Mouse (Mus musculus) hindbrain, embryonic 10.5 days (tissue): Measurements from ENCODE around the gene Nfia. TPM values are rescaled to one million over a fixed set of nuclear protein-coding genes. Genes with fewer than 3 reads are reported as not detected.
A peak's percentile ranks its signal among the peaks of the same experiment; 100 is the strongest.

Source experiments
- DNase-seq: peaks from one replicate; pipeline ENCODE4 v3.0.0-alpha.2; 2017; ENCODE audit warnings: low spot score
- H3K27ac ChIP-seq: fragments of 300-500 bp; sonication (generic); 2 replicates; pipeline ENCODE4 v1.5.1; 2016; ENCODE audit warnings: mild to moderate bottlenecking, moderate library complexity
- H3K27me3 ChIP-seq: fragments of 300-500 bp; sonication (generic); 2 replicates; pipeline ENCODE4 v1.6.1; 2016; ENCODE audit warnings: mild to moderate bottlenecking; ENCODE audit not compliant: poor library complexity, insufficient read depth, severe bottlenecking
- H3K36me3 ChIP-seq: fragments of 300-500 bp; sonication (generic); 2 replicates; pipeline ENCODE4 v1.6.1; 2016; ENCODE audit warnings: mild to moderate bottlenecking, moderate library complexity
- H3K4me1 ChIP-seq: fragments of 300-500 bp; sonication (generic); replicated peaks from 2 replicates; pipeline ENCODE4 v1.6.1; 2016; ENCODE audit warnings: mild to moderate bottlenecking
- H3K4me3 ChIP-seq: fragments of 300-500 bp; sonication (generic); 2 replicates; pipeline ENCODE4 v1.5.1; 2016; ENCODE audit warnings: mild to moderate bottlenecking, moderate library complexity
- H3K9me3 ChIP-seq: fragments of 300-500 bp; sonication (generic); 2 replicates; pipeline ENCODE4 v1.6.1; 2016; ENCODE audit warnings: mild to moderate bottlenecking, moderate library complexity
- WGBS: fragments of 180-500 bp; shearing (Covaris S2); methylation state at CpG from one replicate; pipeline ENCODE4 v1.1.7; 2016; 5-methylcytosine and 5-hydroxymethylcytosine counted together
- polyA plus RNA-seq: library from polyadenylated mRNA; unstranded; fragments of >200 nt; fragmentation: Nextera tagmentation; extraction: Ambion mirVana; gene quantifications from 2 replicates; pipeline ENCODE4 v1.2.1, GENCODE M21; 2016

Nfia gene
- polyA plus RNA-seq, 1 experiment from 2014 or later = 17.5 TPM

- Histone ChIP-seq H3K4me3 (no peak overlapping the region), H3K4me1 (peaks cover 35% of the 10 kb centered on the region), H3K36me3 (no peaks in the 10 kb centered on the region), H3K27me3 (no peaks in the 10 kb centered on the region), H3K27ac (no peak overlapping the region), H3K9me3 (no peaks in the 10 kb centered on the region)
- 75% methylated on average over 6 of the region's 6 CpGs for WGBS
- no peak for DNase-seq
Observed at GRCm38 (mm10) chr4:97827115-97827514, 54.6 kb downstream of the Nfia start.

GRCm38 (mm10) chr4:97828579-97828978 lies 56.0 kb downstream of the Nfia start:
- no peak overlapping the region for H3K4me3 ChIP-seq
- WGBS = 36% methylated on average over 1 of the region's 1 CpGs
- no peaks in the 10 kb centered on the region for H3K27me3 ChIP-seq
- no peaks in the 10 kb centered on the region for H3K36me3 ChIP-seq
- H3K27ac ChIP-seq = no peak overlapping the region
- H3K9me3 ChIP-seq = no peaks in the 10 kb centered on the region
- no peak for DNase-seq
- peaks cover 35% of the 10 kb centered on the region for H3K4me1 ChIP-seq

- no peak for DNase-seq
- 88% methylated on average over 12 of the region's 12 CpGs for WGBS
Observed at GRCm38 (mm10) chr4:97829336-97830050, 57.0 kb downstream of the Nfia start.

GRCm38 (mm10) chr4:97830051-97830853 lies 57.7 kb downstream of the Nfia start:
- Histone ChIP-seq H3K27me3 (no peaks in the 10 kb centered on the region), H3K27ac (no peak overlapping the region), H3K36me3 (no peaks in the 10 kb centered on the region), H3K4me1 (peaks cover 27% of the 10 kb centered on the region), H3K9me3 (no peaks in the 10 kb centered on the region), H3K4me3 (no peak overlapping the region)
- no peak for DNase-seq
- 67% methylated on average over 6 of the region's 6 CpGs for WGBS

More at GRCm38 (mm10) chr4:97829336-97830050, 57.0 kb downstream of the Nfia start:
- Histone ChIP-seq H3K27me3 (no peaks in the 10 kb centered on the region), H3K27ac (no peak overlapping the region), H3K4me3 (no peak overlapping the region), H3K9me3 (no peaks in the 10 kb centered on the region), H3K4me1 (peaks cover 30% of the 10 kb centered on the region), H3K36me3 (no peaks in the 10 kb centered on the region)

GRCm38 (mm10) chr4:97830935-97831608 lies 58.5 kb downstream of the Nfia start:
- H3K9me3 ChIP-seq = no peaks in the 10 kb centered on the region
- no peak overlapping the region for H3K27ac ChIP-seq
- H3K4me1 ChIP-seq = peaks cover 19% of the 10 kb centered on the region
- 92% methylated on average over 16 of the region's 16 CpGs for WGBS
- no peaks in the 10 kb centered on the region for H3K36me3 ChIP-seq
- H3K27me3 ChIP-seq = no peaks in the 10 kb centered on the region
- DNase-seq = no peak
- no peak overlapping the region for H3K4me3 ChIP-seq

- Histone ChIP-seq H3K4me1 (peaks cover 16% of the 10 kb centered on the region), H3K9me3 (no peaks in the 10 kb centered on the region), H3K4me3 (no peak overlapping the region), H3K36me3 (no peaks in the 10 kb centered on the region), H3K27me3 (no peaks in the 10 kb centered on the region), H3K27ac (no peak overlapping the region)
- no peak for DNase-seq
- WGBS = 95% methylated on average over 7 of the region's 7 CpGs
Observed at GRCm38 (mm10) chr4:97831611-97832278, 59.2 kb downstream of the Nfia start.

- 92% methylated on average over 4 of the region's 4 CpGs for WGBS
- no peaks in the 10 kb centered on the region for H3K36me3 ChIP-seq
- no peak for DNase-seq
- no peaks in the 10 kb centered on the region for H3K9me3 ChIP-seq
- H3K4me3 ChIP-seq = no peak overlapping the region
- H3K27ac ChIP-seq = no peak overlapping the region
- peaks cover 15% of the 10 kb centered on the region for H3K4me1 ChIP-seq
- H3K27me3 ChIP-seq = no peaks in the 10 kb centered on the region
Observed at GRCm38 (mm10) chr4:97832279-97832640, 59.7 kb downstream of the Nfia start.

GRCm38 (mm10) chr4:97836812-97837211 lies 64.3 kb downstream of the Nfia start:
- H3K27me3 ChIP-seq = peaks cover 4% of the 10 kb centered on the region; the same call in 1 of the 2 replicates
- H3K9me3 ChIP-seq = no peaks in the 10 kb centered on the region
- H3K4me1 ChIP-seq = peaks cover 49% of the 10 kb centered on the region
- H3K4me3 ChIP-seq = no peak overlapping the region
- no peak for DNase-seq
- WGBS = 77% methylated on average over 13 of the region's 13 CpGs
- H3K36me3 ChIP-seq = no peaks in the 10 kb centered on the region
- H3K27ac ChIP-seq = no peak overlapping the region

GRCm38 (mm10) chr4:97837724-97838123 lies 65.2 kb downstream of the Nfia start:
- peaks cover 4% of the 10 kb centered on the region; the same call in 1 of the 2 replicates for H3K27me3 ChIP-seq

GRCm38 (mm10) chr4:97838651-97839050 lies 66.1 kb downstream of the Nfia start:
- H3K36me3 ChIP-seq = no peaks in the 10 kb centered on the region
- no peaks in the 10 kb centered on the region for H3K9me3 ChIP-seq
- no peak overlapping the region for H3K4me3 ChIP-seq
- DNase-seq = no peak
- H3K4me1 ChIP-seq = peaks cover 54% of the 10 kb centered on the region
- H3K27me3 ChIP-seq = peaks cover 4% of the 10 kb centered on the region; the same call in 1 of the 2 replicates
- H3K27ac ChIP-seq = peak overlapping the region; percentile 79
- 77% methylated on average over 3 of the region's 3 CpGs for WGBS

More at GRCm38 (mm10) chr4:97837724-97838123, 65.2 kb downstream of the Nfia start:
- H3K9me3 ChIP-seq = no peaks in the 10 kb centered on the region
- H3K27ac ChIP-seq = no peak overlapping the region
- DNase-seq = no peak
- WGBS = 88% methylated on average over 3 of the region's 3 CpGs
- no peak overlapping the region for H3K4me3 ChIP-seq
- no peaks in the 10 kb centered on the region for H3K36me3 ChIP-seq
- peaks cover 52% of the 10 kb centered on the region for H3K4me1 ChIP-seq

GRCm38 (mm10) chr4:97839406-97840101 lies 67.0 kb downstream of the Nfia start:
- DNase-seq = peak; percentile 50
- peaks cover 4% of the 10 kb centered on the region; the same call in 1 of the 2 replicates for H3K27me3 ChIP-seq
- H3K9me3 ChIP-seq = no peaks in the 10 kb centered on the region
- H3K4me1 ChIP-seq = peaks cover 63% of the 10 kb centered on the region
- H3K27ac ChIP-seq = peak overlapping the region; percentile 79
- no peak overlapping the region for H3K4me3 ChIP-seq
- 45% methylated on average over 7 of the region's 7 CpGs for WGBS
- no peaks in the 10 kb centered on the region for H3K36me3 ChIP-seq
